Mouse (Mus musculus) kidney, adult 2 months (tissue): ENCODE measurements around the gene Cck. TPM values are rescaled to one million over a fixed set of nuclear protein-coding genes. Genes with fewer than 3 reads are reported as not detected.

Experiments
- DNase-seq: peaks from one replicate; pipeline ENCODE4 v3.0.0; 2021
- H3K27ac ChIP-seq: fragments of 200-500 bp; 2 replicates; pipeline ENCODE4 v1.5.1; 2012; ENCODE audit warnings: low read depth, low read length, control low read depth, inconsistent platforms; ENCODE audit not compliant: insufficient read depth
- H3K27me3 ChIP-seq: fragments of 200-500 bp; replicated peaks from 2 replicates; pipeline ENCODE4 v1.6.1; 2012; ENCODE audit warnings: mild to moderate bottlenecking, moderate library complexity, low read length, inconsistent platforms; ENCODE audit not compliant: control insufficient read depth, insufficient read depth
- H3K36me3 ChIP-seq: fragments of 200-500 bp; 2 replicates; pipeline ENCODE4 v1.6.1; 2012; ENCODE audit warnings: mild to moderate bottlenecking, moderate library complexity, low read length, inconsistent platforms; ENCODE audit not compliant: control insufficient read depth, insufficient read depth
- H3K4me1 ChIP-seq: fragments of 200-500 bp; 2 replicates; pipeline ENCODE4 v1.6.1; 2011; ENCODE audit warnings: low read length; ENCODE audit not compliant: control insufficient read depth, insufficient read depth
- H3K4me3 ChIP-seq: fragments of 200-500 bp; 2 replicates; pipeline ENCODE4 v1.5.1; 2011; ENCODE audit warnings: mild to moderate bottlenecking, low read depth, low read length, control low read depth; ENCODE audit not compliant: insufficient read depth
- CTCF ChIP-seq: fragments of 200-500 bp; conservative IDR thresholded peaks from 2 replicates; pipeline ENCODE4 v1.5.1; 2011; ENCODE audit warnings: low read depth, mild to moderate bottlenecking, control low read depth, low read length, moderate library complexity, mixed read lengths; ENCODE audit not compliant: insufficient read depth, insufficient read length
- POLR2A ChIP-seq: fragments of 200-500 bp; IDR thresholded peaks from one replicate; pipeline ENCODE4 v1.6.1; 2011; ENCODE audit warnings: low read depth, low read length, control low read depth
- WGBS: fragments of 180-500 bp; shearing (Covaris S2); methylation state at CpG from one replicate; pipeline ENCODE4 v1.1.7; 2018; 5-methylcytosine and 5-hydroxymethylcytosine counted together
- polyA plus RNA-seq: library from polyadenylated mRNA; depleted of rRNA; stranded (reverse); fragments of >200 nt; gene quantifications from 2 replicates; pipeline ENCODE4 v1.2.3, GENCODE M21; 2012; rRNA removed

Gene Cck
- 82.6 and 87.7 TPM in 2 replicates for polyA plus RNA-seq

DNA sequence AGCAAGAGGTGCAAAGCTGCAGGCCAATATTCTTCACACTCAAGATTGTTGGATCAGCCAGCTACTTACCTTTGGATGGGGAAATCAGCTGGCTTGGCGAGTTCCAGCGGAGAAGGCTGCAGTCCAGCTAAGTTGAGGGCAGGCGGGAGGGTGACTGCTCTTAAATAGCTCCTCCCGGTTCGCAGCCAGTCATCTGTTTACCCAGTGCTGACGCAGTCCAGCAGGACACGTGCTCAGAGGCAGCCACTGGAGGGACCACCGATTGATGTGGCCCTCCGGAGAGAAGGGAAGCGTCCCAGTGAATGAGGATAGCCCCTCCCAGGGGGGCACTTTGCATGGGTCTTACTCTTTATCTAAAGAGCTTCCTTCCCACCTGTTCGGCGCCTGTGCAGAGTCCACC, at the start of gene Cck:
Gene Cck, minus strand, starts transcription at position 166 of the 400 bp plus-strand sequence.
- DNase-seq = peak; percentile 27

DNA sequence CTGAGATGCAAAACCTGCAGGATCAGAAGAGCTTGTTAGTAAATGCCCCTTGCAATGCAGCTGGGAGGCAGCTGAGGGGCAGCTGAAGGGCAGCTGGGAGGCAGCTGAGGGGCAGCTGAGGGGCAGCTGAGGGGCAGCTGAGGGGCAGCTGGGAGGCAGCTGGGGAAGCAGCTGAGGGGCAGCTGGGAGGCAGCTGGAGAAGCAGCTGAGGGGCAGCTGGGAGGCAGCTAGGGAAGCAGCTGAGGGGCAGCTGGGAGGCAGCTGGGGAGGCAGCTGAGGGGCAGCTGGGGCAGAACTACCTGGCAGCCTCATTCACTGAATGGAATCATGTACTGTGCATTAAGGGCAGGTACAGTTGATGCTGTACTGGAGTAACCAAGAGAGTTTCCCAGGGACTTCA, 46.0 kb upstream of the Cck start:
- Histone ChIP-seq H3K27me3 (no peaks in the 10 kb centered on the region), H3K36me3 (no peaks in the 10 kb centered on the region), H3K4me3 (no peak overlapping the region), H3K4me1 (no peaks in the 10 kb centered on the region), H3K27ac (peak overlapping the region; percentile 52; the same call in 1 of the 2 replicates)
- DNase-seq = no peak
- TF ChIP-seq CTCF (no peak), POLR2A (no peak)

More for the DNA sequence above, at the start of gene Cck:
- Histone ChIP-seq H3K27me3 (no peaks in the 10 kb centered on the region), H3K36me3 (no peaks in the 10 kb centered on the region), H3K4me3 (peak within 1 kb of the TSS; percentile 12; the same call in 1 of the 2 replicates), H3K27ac (no peak within 1 kb of the TSS), H3K4me1 (no peaks in the 10 kb centered on the region)
- TF ChIP-seq CTCF = no peak
- TF ChIP-seq POLR2A = no peak
- 6% methylated on average over 12 of the region's 12 CpGs for WGBS

GRCm38 (mm10) chr9:121532626-121533025, 37.1 kb upstream of the Cck start:
- Histone ChIP-seq H3K27ac (no peak overlapping the region), H3K36me3 (no peaks in the 10 kb centered on the region), H3K4me1 (no peaks in the 10 kb centered on the region), H3K4me3 (no peak overlapping the region), H3K27me3 (no peaks in the 10 kb centered on the region; the same call in 1 of the 2 replicates)
- no peak for DNase-seq
- no peak for TF ChIP-seq CTCF
- no peak for TF ChIP-seq POLR2A
- WGBS = 80% methylated on average over 9 of the region's 9 CpGs

DNA sequence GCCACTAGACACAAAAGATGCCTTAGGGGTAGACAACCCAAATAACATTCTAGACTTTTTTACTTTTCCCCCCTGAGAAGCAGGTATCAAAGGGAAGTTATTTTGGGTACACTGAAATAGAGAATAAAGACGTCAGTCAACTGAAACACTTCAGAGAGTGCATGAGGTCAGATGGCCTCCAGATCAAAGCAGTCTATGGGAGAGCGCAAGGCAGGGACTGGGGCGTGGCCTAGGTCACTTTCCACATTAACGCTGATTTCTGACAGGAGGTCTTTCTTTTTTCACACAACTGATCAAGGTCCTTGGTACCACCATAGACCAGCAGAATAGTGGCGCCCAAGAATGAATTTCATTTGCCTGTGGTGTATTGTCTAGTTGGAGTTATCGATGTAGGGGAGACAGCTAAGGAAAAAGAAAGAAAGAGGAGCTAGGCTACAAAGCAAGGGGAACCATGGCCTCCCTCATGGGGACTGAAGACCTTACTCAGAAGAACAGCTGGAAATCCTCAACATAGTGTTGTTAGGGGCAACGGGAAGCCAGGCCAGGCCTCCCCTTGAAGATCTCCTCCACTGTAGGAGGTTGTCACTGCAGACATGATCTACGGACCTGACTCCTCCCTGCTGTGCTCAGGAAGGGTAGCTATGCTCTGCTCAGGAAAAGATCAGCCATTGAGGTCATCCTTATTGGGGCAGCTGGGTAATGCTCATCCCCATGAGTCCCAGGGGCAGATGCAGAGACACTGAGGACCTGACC, 33.3 kb upstream of the Cck start:
- no peaks in the 10 kb centered on the region; the same call in 1 of the 2 replicates for H3K27me3 ChIP-seq
- no peak for DNase-seq
- H3K36me3 ChIP-seq = no peaks in the 10 kb centered on the region
- H3K4me3 ChIP-seq = no peak overlapping the region
- 47% methylated on average over 8 of the region's 8 CpGs for WGBS
- TF ChIP-seq CTCF (no peak), POLR2A (no peak)
- H3K27ac ChIP-seq = no peak overlapping the region
- no peaks in the 10 kb centered on the region for H3K4me1 ChIP-seq

GRCm38 (mm10) chr9:121526171-121526570, 30.7 kb upstream of the Cck start:
- 85% methylated on average over 6 of the region's 6 CpGs for WGBS
- Histone ChIP-seq H3K4me3 (no peak overlapping the region), H3K27ac (no peak overlapping the region), H3K27me3 (no peaks in the 10 kb centered on the region), H3K36me3 (no peaks in the 10 kb centered on the region), H3K4me1 (no peaks in the 10 kb centered on the region)
- TF ChIP-seq POLR2A = no peak
- DNase-seq = no peak

DNA sequence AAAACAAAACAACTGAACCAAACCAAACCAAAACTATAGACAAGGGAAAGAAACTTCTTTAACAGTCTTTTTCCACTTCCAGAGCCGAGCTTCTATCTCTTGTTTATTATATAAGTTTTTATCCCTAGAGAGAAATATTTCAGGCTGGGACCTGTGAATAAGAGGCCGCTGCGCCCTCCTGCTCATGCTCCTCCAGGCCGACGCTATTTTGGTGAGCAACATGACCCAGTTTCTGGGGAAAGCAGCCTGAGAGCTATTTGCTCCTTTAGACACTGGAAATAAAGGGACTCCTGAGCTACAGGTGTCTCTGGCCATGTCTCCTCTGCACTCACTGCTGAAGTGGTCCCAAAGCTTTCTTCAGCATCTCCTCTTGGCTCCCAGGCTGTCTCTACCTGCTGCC, 24.6 kb upstream of the Cck start:
- TF ChIP-seq POLR2A (no peak), CTCF (no peak)

DNA sequence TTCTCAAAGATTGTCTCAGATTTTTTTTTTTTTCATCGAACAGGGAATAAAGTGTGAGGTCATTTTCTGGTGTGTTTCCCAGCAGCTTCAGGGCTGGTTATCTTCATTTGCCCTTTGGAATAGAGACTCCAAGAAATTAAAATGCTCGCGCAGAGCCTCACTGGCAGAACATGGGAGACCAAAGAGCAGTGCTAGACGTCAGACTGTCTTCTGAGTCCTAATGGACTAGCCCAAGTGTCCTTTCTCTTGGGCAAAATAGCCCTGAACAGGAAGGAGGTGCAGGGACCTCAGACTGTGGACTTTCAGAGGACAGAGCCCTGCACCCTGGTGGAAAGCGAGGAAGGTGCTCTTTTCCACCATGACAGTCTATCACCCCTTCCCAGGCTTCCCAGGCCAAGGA, 19.0 kb upstream of the Cck start:
- H3K4me1 ChIP-seq = no peaks in the 10 kb centered on the region
- 72% methylated on average over 5 of the region's 5 CpGs for WGBS
- H3K27me3 ChIP-seq = no peaks in the 10 kb centered on the region
- DNase-seq = no peak
- H3K36me3 ChIP-seq = no peaks in the 10 kb centered on the region
- TF ChIP-seq POLR2A = no peak
- TF ChIP-seq CTCF = no peak
- H3K4me3 ChIP-seq = no peak overlapping the region
- no peak overlapping the region for H3K27ac ChIP-seq

More for the DNA sequence above, 24.6 kb upstream of the Cck start:
- no peak overlapping the region for H3K27ac ChIP-seq
- no peaks in the 10 kb centered on the region for H3K36me3 ChIP-seq
- no peaks in the 10 kb centered on the region for H3K4me1 ChIP-seq
- no peaks in the 10 kb centered on the region for H3K27me3 ChIP-seq
- no peak overlapping the region for H3K4me3 ChIP-seq
- no peak for DNase-seq
- 82% methylated on average over 5 of the region's 5 CpGs for WGBS
